Mouse (Mus musculus) liver, embryonic 15.5 days (tissue): ENCODE measurements at regions not wholly inside any gene's neighbourhood (a gene's known extent, or its start where the extent isn't known, plus 50 kb on each side); places are given as distances from the start of the nearest gene placed in this dataset.

Source experiments
- ATAC-seq: fragments of 200-750 bp; cut with Nextera tagmentation; 2 replicates; pipeline ENCODE4 v1.8.0; 2017; ENCODE audit warnings: moderate number of reproducible peaks, mild to moderate bottlenecking, moderate library complexity; ENCODE audit not compliant: insufficient read depth
- H3K27ac ChIP-seq: fragments of 300-500 bp; sonication (generic); replicated peaks from 2 replicates; pipeline ENCODE4 v1.5.1; 2015; ENCODE audit warnings: mild to moderate bottlenecking, inconsistent platforms
- H3K27me3 ChIP-seq: fragments of 300-500 bp; sonication (generic); 2 replicates; pipeline ENCODE4 v1.6.1; 2015; ENCODE audit warnings: mild to moderate bottlenecking, inconsistent platforms
- H3K36me3 ChIP-seq: fragments of 300-500 bp; sonication (generic); replicated peaks from 2 replicates; pipeline ENCODE4 v1.6.1; 2015; ENCODE audit warnings: moderate library complexity, mild to moderate bottlenecking, inconsistent platforms
- H3K4me1 ChIP-seq: fragments of 300-500 bp; sonication (generic); replicated peaks from 2 replicates; pipeline ENCODE4 v1.6.1; 2015; ENCODE audit warnings: inconsistent platforms
- H3K4me2 ChIP-seq: fragments of 300-500 bp; sonication (generic); 2 replicates; pipeline ENCODE4 v1.6.1; 2015; ENCODE audit warnings: moderate library complexity, mild to moderate bottlenecking, inconsistent platforms
- H3K4me3 ChIP-seq: fragments of 300-500 bp; sonication (generic); replicated peaks from 2 replicates; pipeline ENCODE4 v1.5.1; 2015; ENCODE audit warnings: mild to moderate bottlenecking, inconsistent platforms
- H3K9ac ChIP-seq: fragments of 300-500 bp; sonication (generic); 2 replicates; pipeline ENCODE4 v1.6.1; 2015; ENCODE audit warnings: moderate library complexity, mild to moderate bottlenecking, inconsistent platforms
- H3K9me3 ChIP-seq: fragments of 300-500 bp; sonication (generic); replicated peaks from 2 replicates; pipeline ENCODE4 v1.6.1; 2016; ENCODE audit warnings: inconsistent platforms
- WGBS: fragments of 180-500 bp; shearing (Covaris S2); methylation state at CpG from one replicate; pipeline ENCODE4 v1.1.7; 2015; ENCODE audit warnings: mixed read lengths; ENCODE audit not compliant: insufficient replicate concordance; 5-methylcytosine and 5-hydroxymethylcytosine counted together

- H3K27ac ChIP-seq = no peak overlapping the region
- H3K4me2 ChIP-seq = no peak overlapping the region
- ATAC-seq = no peak
- 75% methylated on average over 5 of the region's 5 CpGs for WGBS
- H3K4me1 ChIP-seq = peaks cover 45% of the 10 kb centered on the region
- no peaks in the 10 kb centered on the region for H3K27me3 ChIP-seq
- no peaks in the 10 kb centered on the region for H3K9me3 ChIP-seq
- H3K9ac ChIP-seq = no peak overlapping the region
- H3K4me3 ChIP-seq = no peak overlapping the region
- H3K36me3 ChIP-seq = no peaks in the 10 kb centered on the region
Observed at GRCm38 (mm10) chr1:155041592-155041991, 57.8 kb downstream of the Ier5 start.

- no peaks in the 10 kb centered on the region for H3K9me3 ChIP-seq
- peak overlapping the region; percentile 31 for H3K27ac ChIP-seq
- no peak for ATAC-seq
- WGBS = 75% methylated on average over 1 of the region's 1 CpGs
- H3K4me3 ChIP-seq = no peak overlapping the region
- H3K36me3 ChIP-seq = no peaks in the 10 kb centered on the region
- peaks cover 51% of the 10 kb centered on the region for H3K4me1 ChIP-seq
- no peak overlapping the region for H3K4me2 ChIP-seq
- H3K27me3 ChIP-seq = no peaks in the 10 kb centered on the region
- no peak overlapping the region for H3K9ac ChIP-seq
Observed at GRCm38 (mm10) chr1:155040939-155041371, 58.5 kb downstream of the Ier5 start.

GRCm38 (mm10) chr1:155040086-155040726 lies 59.2 kb downstream of the Ier5 start:
- Histone ChIP-seq H3K9ac (peak overlapping the region; percentile 26; the same call in 1 of the 2 replicates), H3K9me3 (no peaks in the 10 kb centered on the region)
- WGBS = 20% methylated on average over 8 of the region's 9 CpGs

GRCm38 (mm10) chr1:155038631-155039625 lies 60.5 kb downstream of the Ier5 start:
- Histone ChIP-seq H3K4me1 (peaks cover 61% of the 10 kb centered on the region), H3K9ac (peak overlapping the region; percentile 31; the same call in 1 of the 2 replicates), H3K9me3 (no peaks in the 10 kb centered on the region), H3K27me3 (no peaks in the 10 kb centered on the region), H3K36me3 (no peaks in the 10 kb centered on the region), H3K4me3 (peak overlapping the region; percentile 15; the same call in 1 of the 2 replicates), H3K27ac (peak overlapping the region; percentile 91), H3K4me2 (peak overlapping the region; percentile 65)
- peak; percentile 98 for ATAC-seq
- 20% methylated on average over 11 of the region's 11 CpGs for WGBS

More at GRCm38 (mm10) chr1:155040086-155040726, 59.2 kb downstream of the Ier5 start:
- H3K4me3 ChIP-seq = no peak overlapping the region
- H3K4me2 ChIP-seq = peak overlapping the region; percentile 65
- H3K27ac ChIP-seq = peak overlapping the region; percentile 91
- no peaks in the 10 kb centered on the region for H3K36me3 ChIP-seq
- H3K4me1 ChIP-seq = peaks cover 58% of the 10 kb centered on the region
- H3K27me3 ChIP-seq = no peaks in the 10 kb centered on the region
- peak; percentile 43 for ATAC-seq

DNA sequence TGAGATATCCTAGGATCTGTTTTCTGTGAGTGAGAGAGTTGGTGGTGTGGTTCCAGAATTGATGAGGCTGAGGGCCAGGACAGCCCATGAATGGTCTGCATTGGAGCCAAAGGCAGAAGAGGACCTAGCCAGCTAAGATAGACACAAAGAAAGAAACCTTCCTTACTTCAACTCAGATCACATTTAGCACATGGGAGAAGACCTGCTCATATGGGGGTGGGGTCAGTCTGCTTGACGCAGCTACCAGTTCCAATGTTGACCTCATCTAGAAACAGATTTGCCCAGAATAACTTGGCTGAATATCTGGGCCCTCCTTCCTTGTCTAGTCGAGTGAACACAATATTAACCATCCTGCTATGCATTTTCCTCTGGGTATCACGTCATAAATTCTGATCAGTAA lies 62.0 kb downstream of the Ier5 start:
- Histone ChIP-seq H3K4me2 (no peak overlapping the region), H3K36me3 (no peaks in the 10 kb centered on the region), H3K4me3 (no peak overlapping the region), H3K4me1 (peaks cover 61% of the 10 kb centered on the region), H3K27me3 (no peaks in the 10 kb centered on the region), H3K9me3 (no peaks in the 10 kb centered on the region), H3K27ac (0 out of 2 replicates have a peak overlapping the region, but pooled peaks have one; percentile 1), H3K9ac (no peak overlapping the region)
- no peak for ATAC-seq
- WGBS = 66% methylated on average over 3 of the region's 3 CpGs

GRCm38 (mm10) chr1:155030908-155031307 lies 68.5 kb downstream of the Ier5 start:
- Histone ChIP-seq H3K4me2 (peak overlapping the region; percentile 25; the same call in 1 of the 2 replicates), H3K9ac (no peak overlapping the region), H3K9me3 (no peaks in the 10 kb centered on the region), H3K4me3 (no peak overlapping the region), H3K36me3 (no peaks in the 10 kb centered on the region), H3K27ac (peak overlapping the region; percentile 69), H3K27me3 (no peaks in the 10 kb centered on the region), H3K4me1 (peaks cover 64% of the 10 kb centered on the region)
- 12% methylated on average over 9 of the region's 9 CpGs for WGBS
- ATAC-seq = peak; percentile 81

DNA sequence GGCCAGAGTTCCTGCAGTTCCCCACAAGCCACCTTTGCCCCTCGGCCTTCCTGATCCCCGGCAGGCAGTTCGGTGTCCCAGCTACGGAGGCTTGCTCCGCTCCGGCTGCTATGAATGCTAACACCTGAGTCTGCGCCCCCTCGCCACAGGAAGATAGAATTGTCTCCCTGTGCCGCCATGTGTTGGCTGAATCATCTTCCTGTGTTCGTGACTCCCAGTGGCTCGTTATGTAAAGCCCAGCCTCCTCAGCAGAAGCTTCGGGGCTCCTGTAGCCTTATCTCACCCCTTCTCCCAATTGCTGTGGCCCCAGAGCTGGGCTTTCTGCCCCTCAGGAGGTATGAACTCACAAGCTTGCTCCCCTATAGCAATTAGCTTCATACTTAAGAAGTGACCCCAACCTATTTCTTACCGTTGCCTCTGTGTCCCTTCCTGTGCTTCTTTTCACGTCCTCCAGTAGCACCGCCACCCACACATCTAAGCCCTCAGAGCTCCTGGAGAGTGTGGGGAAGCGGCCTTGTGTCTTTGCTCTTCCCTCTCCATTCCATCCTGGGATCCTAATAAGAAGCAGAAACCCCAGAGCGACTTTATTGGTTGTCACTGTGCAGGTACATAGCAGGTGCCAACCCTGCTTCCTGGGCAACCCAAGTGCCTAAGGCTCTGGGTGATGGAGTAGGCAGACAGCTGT lies 70.1 kb downstream of the Ier5 start:
- Histone ChIP-seq H3K36me3 (no peaks in the 10 kb centered on the region), H3K27ac (0 out of 2 replicates have a peak overlapping the region, but pooled peaks have one; percentile 9), H3K4me3 (peak overlapping the region; percentile 33), H3K4me1 (peaks cover 49% of the 10 kb centered on the region), H3K27me3 (peaks cover 7% of the 10 kb centered on the region; the same call in 1 of the 2 replicates), H3K9me3 (no peaks in the 10 kb centered on the region), H3K9ac (peak overlapping the region; percentile 43; the same call in 1 of the 2 replicates), H3K4me2 (peak overlapping the region; percentile 66)
- 0 out of 2 replicates have a peak, but pooled peaks have one; percentile 26 for ATAC-seq
- 29% methylated on average over 17 of the region's 17 CpGs for WGBS

- Histone ChIP-seq H3K9me3 (no peaks in the 10 kb centered on the region), H3K36me3 (no peaks in the 10 kb centered on the region), H3K27ac (0 out of 2 replicates have a peak overlapping the region, but pooled peaks have one; percentile 9), H3K9ac (peak overlapping the region; percentile 43; the same call in 1 of the 2 replicates), H3K4me1 (peaks cover 49% of the 10 kb centered on the region), H3K4me3 (peak overlapping the region; percentile 33), H3K4me2 (peak overlapping the region; percentile 66), H3K27me3 (peaks cover 13% of the 10 kb centered on the region; the same call in 1 of the 2 replicates)
- 14% methylated on average over 5 of the region's 5 CpGs for WGBS
- no peak for ATAC-seq
Observed at GRCm38 (mm10) chr1:155028735-155029134, 70.7 kb downstream of the Ier5 start.

DNA sequence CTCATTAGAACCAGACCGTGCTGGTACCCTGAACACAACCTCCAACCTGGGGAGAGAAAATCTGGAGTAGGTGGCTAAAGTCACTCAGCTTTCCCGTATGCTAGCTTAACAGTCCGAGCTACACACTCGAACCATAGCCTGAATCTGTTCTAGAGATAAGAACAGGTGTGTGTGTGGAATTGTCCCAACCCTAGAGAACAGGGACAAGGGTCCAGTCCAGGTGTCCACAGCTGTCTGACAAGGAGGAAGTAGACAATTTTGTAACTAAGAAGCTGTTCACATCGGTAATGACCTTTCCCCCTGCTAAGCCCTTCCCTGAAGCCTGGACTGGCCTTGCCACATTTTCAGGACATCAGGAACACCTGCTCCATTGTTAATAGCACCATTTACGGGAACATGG lies 71.3 kb downstream of the Ier5 start:
- Histone ChIP-seq H3K4me2 (no peak overlapping the region), H3K27me3 (peaks cover 14% of the 10 kb centered on the region; the same call in 1 of the 2 replicates), H3K9me3 (no peaks in the 10 kb centered on the region), H3K9ac (no peak overlapping the region), H3K4me1 (peaks cover 49% of the 10 kb centered on the region), H3K4me3 (no peak overlapping the region), H3K27ac (no peak overlapping the region), H3K36me3 (no peaks in the 10 kb centered on the region)
- 34% methylated on average over 6 of the region's 6 CpGs for WGBS
- ATAC-seq = no peak

DNA sequence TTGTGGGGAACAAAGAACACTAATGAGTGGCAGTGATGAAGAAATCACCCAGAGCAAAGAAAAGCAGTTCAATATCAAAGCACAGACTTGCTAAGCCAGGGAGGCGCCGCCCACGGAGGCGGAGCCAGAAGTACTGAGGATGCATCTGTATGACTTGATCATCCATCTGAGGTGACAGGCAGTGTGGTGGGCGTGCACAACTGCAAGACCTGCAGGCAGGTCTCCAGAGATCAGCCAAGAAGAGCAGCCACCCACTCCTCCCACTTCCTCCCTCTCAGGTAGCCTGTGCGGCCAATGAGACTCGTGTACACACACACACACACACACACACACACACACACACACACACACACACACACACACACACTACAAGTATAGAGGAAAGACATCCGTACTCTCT lies 71.9 kb downstream of the Ier5 start:
- Histone ChIP-seq H3K4me1 (peaks cover 49% of the 10 kb centered on the region), H3K27ac (no peak overlapping the region), H3K36me3 (no peaks in the 10 kb centered on the region), H3K9ac (no peak overlapping the region), H3K4me3 (no peak overlapping the region), H3K9me3 (no peaks in the 10 kb centered on the region), H3K27me3 (peaks cover 14% of the 10 kb centered on the region; the same call in 1 of the 2 replicates), H3K4me2 (peak overlapping the region; percentile 20; the same call in 1 of the 2 replicates)
- peak; percentile 16; the same call in 1 of the 2 replicates for ATAC-seq
- WGBS = 28% methylated on average over 7 of the region's 8 CpGs
